Mouse (Mus musculus) kidney, adult 2 months (tissue): ENCODE measurements around the gene AW011738.

Experiments
- CTCF ChIP-seq: fragments of 200-500 bp; conservative IDR thresholded peaks from 2 replicates; pipeline ENCODE4 v1.5.1; 2011; ENCODE audit warnings: low read depth, mild to moderate bottlenecking, control low read depth, low read length, moderate library complexity, mixed read lengths; ENCODE audit not compliant: insufficient read depth, insufficient read length
- POLR2A ChIP-seq: fragments of 200-500 bp; IDR thresholded peaks from one replicate; pipeline ENCODE4 v1.6.1; 2011; ENCODE audit warnings: low read depth, low read length, control low read depth

DNA sequence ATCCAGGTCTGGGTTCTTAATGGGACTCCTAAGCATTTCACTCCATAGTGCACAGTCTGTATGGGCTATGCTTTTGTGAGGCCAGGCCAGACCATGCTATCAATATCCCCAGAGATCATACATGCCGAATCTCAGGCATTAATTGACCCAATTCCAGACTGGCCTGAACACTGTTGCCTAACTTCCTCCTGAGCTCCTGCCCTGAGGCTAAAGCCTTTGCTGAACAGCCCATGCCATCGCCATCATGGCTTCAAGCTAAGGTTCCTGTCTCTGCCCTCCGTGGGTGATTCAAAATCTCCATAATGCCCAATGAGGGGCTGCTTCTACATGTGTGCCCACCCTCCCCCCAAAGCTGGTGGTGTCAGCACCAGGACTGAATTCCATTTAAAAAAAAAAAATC, 49.5 kb downstream of the AW011738 start:
- TF ChIP-seq CTCF, result no peak
- no peak for TF ChIP-seq POLR2A
